Mouse (Mus musculus): Measurements from ENCODE around the gene Scel.

DNA sequence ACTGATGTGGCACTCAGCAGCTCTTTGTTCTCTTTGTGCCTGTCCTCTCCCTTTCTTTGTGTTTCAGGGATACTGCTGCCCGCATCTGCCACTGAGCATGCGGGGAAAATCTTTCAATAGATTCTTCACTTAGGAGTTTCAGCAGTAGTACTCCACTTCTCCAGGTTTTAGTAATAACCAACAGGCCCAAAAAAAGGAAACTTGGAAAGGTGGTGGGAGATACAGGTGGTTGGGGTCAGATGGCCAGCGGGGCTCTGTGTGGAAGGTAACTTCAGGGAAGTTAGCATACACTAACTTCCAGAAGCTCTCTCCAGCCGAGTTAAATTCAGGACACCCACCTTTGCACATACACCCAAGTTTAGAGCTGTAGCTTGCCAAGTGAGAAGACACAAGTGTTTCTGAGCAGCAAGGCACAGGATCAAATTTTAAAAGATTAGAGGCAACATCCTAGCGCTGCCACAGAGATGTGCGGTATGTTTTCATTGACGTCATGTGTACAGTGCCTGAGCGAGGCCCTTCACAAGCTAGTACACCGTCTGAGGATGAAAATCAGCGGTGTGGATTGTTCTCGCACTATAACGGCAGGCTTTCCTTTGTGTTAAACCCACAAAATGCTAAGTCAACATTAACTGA lies 135.6 kb downstream of the Scel start:
- no peak for TF ChIP-seq CTCF (IDR thresholded peaks at IDR 0.05; ENCODE audit: low read depth, low read length)
- TF ChIP-seq POLR2A (IDR thresholded peaks at IDR 0.05; ENCODE audit: borderline replicate concordance, low read depth, low read length) = no peak
